Mouse (Mus musculus) kidney, adult 18-20 months (tissue): Measurements from ENCODE around the gene E2f2.
A peak's percentile ranks its signal among the peaks of the same experiment; 100 is the strongest.

Experiments
- DNase-seq: peaks from one replicate; pipeline ENCODE4 v3.0.0; 2021

The E2f2 gene

GRCm38 (mm10) chr4:136177244-136177611 lies 5.0 kb downstream of the E2f2 start:
- DNase-seq: peak; percentile 26

GRCm38 (mm10) chr4:136177612-136178474 lies 5.6 kb downstream of the E2f2 start:
- peak; percentile 52 for DNase-seq

GRCm38 (mm10) chr4:136178475-136178921 lies 6.3 kb downstream of the E2f2 start:
- no peak for DNase-seq

GRCm38 (mm10) chr4:136179456-136179855 lies 7.3 kb downstream of the E2f2 start:
- no peak for DNase-seq

- DNase-seq: peak; percentile 89
These were observed 7.8 kb downstream of the E2f2 start for GRCm38 (mm10) chr4:136179998-136180397.

GRCm38 (mm10) chr4:136180408-136181330 lies 8.5 kb downstream of the E2f2 start:
- DNase-seq: peak; percentile 83

- no peak for DNase-seq
These were observed 9.2 kb downstream of the E2f2 start for GRCm38 (mm10) chr4:136181367-136181766.

- DNase-seq: no peak
These were observed 13.2 kb downstream of the E2f2 start for GRCm38 (mm10) chr4:136185375-136185774.

- no peak for DNase-seq
These were observed 14.1 kb downstream of the E2f2 start for GRCm38 (mm10) chr4:136186315-136186714.

GRCm38 (mm10) chr4:136186739-136187472 lies 14.7 kb downstream of the E2f2 start:
- DNase-seq: peak; percentile 60

GRCm38 (mm10) chr4:136188973-136189737 lies 17.0 kb downstream of the E2f2 start:
- DNase-seq: no peak

- no peak for DNase-seq
These were observed 17.7 kb downstream of the E2f2 start for GRCm38 (mm10) chr4:136189912-136190311.

- DNase-seq: no peak
These were observed 21.4 kb downstream of the E2f2 start for GRCm38 (mm10) chr4:136193571-136193970.

GRCm38 (mm10) chr4:136195029-136195428 lies 22.8 kb downstream of the E2f2 start:
- no peak for DNase-seq

GRCm38 (mm10) chr4:136195629-136196028 lies 23.4 kb downstream of the E2f2 start:
- no peak for DNase-seq

- DNase-seq: no peak
These were observed 24.0 kb downstream of the E2f2 start for GRCm38 (mm10) chr4:136196201-136196600.

- no peak for DNase-seq
These were observed 26.7 kb downstream of the E2f2 start for GRCm38 (mm10) chr4:136198846-136199245.

GRCm38 (mm10) chr4:136199562-136200292 lies 27.5 kb downstream of the E2f2 start:
- peak; percentile 32 for DNase-seq

- DNase-seq: peak; percentile 74
These were observed 30.3 kb downstream of the E2f2 start for GRCm38 (mm10) chr4:136202509-136202908.

GRCm38 (mm10) chr4:136204775-136205174 lies 32.6 kb downstream of the E2f2 start:
- DNase-seq: no peak
